Mouse (Mus musculus) megakaryocyte-erythroid progenitor cell, adult 5-6 weeks (primary cell): ENCODE measurements around the gene Smap2. TPM values are rescaled to one million over a fixed set of nuclear protein-coding genes. Genes with fewer than 3 reads are reported as not detected.

Experiments used
- ATAC-seq: replicated peaks from 2 replicates; pipeline ENCODE4 v1.8.0; 2016; ENCODE audit warnings: mild to moderate bottlenecking, inconsistent platforms; ENCODE audit not compliant: severe bottlenecking, poor library complexity, low FRiP score, low TSS enrichment
- total RNA-seq, 2 experiments: library from RNA; stranded (forward) in 1 of 2; stranded (reverse) in 1 of 2; fragments of 200-1000, 215-1000 nt in 1 of 2; fragments of >200 nt in 1 of 2; fragmentation: Nextera tagmentation in 1 of 2; gene quantifications; 2 replicates each; pipeline ENCODE4 v1.2.3; 2014 to 2017

The Smap2 gene
- total RNA-seq, 2 experiments from 2014 or later, result 87.3 to 157 TPM

DNA sequence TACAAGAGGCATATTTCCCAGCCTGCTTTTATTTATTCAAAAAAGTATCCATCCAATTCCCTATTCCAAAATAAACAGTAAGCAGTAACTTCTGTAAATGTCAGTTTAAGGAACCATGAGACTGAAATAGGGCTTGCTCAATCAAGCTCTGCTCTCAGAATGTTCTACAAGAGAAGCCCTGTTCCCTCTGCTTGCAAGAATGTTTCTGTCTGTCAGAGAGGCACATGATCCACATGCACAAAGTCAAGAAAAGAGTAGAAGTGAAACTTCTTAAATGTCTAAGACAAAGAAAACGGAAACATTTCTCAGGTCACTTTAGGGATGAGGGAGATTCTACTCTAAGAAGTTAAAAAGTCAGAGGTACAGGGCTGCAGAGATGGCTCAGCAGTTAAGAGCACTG lies 24.0 kb downstream of the Smap2 start:
- no peak for ATAC-seq

DNA sequence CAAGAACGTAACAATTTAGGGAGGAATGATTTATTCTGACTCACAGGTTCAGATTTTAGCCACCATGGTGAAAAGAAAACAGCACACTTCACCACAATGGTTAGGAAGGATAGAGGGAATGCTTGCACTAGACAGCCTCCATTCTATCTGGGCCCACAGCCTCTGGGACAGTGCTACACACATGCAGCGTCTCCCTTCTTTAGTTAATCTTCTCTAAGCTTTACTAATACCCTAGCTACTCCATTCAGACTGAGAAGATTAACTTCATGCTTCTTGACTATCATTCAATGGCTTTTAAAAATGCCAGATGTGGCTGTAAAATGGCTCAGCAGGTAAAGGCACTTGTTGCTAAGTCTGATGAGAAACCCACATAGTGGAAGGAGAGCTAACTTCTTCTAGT lies 24.8 kb downstream of the Smap2 start:
- no peak for ATAC-seq

DNA sequence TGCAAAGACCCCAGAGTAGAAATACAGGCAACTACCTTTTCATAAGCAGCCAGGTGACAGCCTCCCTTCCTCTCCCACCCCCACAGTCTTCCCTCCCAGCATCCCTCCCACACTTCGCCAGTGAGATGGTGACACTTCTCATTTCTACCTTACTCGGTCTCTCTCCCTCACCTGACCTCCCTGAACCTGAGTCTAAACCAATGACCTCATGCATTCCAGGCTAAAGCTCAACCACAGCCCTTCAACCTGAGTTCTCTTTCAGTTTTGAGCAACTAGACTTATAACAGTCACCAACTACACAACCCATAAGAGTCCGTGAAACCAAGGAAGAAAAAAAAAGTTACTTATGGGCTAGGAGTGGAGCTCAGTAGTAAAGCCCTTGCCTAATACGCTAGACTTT lies 29.7 kb downstream of the Smap2 start:
- 0 out of 2 replicates have a peak, but pooled peaks have one; percentile 19 for ATAC-seq

DNA sequence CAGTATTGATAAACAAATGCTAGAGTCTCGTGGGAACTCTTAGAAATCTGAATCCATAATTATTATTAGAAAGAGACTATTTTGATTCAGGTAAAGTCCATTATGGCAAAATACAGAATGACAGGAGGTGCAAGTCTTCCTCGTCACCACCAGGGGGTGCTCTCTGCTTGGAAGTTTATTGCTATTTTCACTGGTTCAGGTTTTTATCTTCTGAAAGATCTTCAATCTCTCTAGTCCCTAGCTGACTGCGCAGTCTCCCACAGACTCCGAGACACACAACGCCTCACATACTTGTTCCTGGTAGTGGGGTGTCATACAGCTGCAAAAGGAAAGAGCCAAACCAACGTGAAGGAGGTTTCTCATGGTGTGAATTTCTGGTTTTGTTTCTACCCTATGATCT lies 30.6 kb downstream of the Smap2 start:
- peak; percentile 80 for ATAC-seq

- no peak for ATAC-seq
These were observed 38.8 kb downstream of the Smap2 start for GRCm38 (mm10) chr4:120978221-120978620.

GRCm38 (mm10) chr4:120975428-120975734 lies 41.7 kb downstream of the Smap2 start:
- ATAC-seq, result no peak

DNA sequence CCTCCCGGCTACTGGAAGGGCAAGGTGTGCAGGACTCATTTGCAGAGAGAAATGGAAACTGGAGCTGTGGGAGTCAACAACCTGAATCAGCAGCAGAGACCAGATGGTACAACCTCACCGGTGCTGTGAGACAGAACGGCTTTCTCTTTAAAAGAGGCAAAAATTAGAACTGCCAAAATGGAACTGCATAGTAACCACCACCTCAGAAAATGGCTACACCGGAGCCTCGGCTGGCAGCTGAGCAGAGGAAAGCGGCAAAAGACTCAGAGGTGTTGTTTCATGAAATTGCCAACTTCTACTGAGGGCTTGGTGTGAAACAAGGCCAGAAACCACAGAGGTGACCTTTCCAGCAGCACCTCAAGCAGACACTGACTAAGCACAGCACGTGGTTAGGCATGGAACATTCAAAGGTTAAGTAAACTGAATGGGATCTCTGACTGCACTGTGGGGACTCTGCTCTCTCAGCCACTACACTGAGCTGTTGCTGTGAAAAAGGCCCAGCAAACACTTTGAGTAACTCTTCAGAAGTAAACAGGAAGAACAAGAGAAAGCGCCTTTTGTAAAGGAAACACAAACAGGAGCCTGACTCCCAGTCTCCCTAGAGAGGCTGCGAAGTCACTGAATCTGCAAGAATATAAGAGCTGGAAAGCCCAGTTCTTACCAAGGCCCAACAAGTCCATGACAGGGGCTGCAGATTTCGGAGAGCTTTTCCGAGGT lies 42.2 kb downstream of the Smap2 start:
- no peak for ATAC-seq

DNA sequence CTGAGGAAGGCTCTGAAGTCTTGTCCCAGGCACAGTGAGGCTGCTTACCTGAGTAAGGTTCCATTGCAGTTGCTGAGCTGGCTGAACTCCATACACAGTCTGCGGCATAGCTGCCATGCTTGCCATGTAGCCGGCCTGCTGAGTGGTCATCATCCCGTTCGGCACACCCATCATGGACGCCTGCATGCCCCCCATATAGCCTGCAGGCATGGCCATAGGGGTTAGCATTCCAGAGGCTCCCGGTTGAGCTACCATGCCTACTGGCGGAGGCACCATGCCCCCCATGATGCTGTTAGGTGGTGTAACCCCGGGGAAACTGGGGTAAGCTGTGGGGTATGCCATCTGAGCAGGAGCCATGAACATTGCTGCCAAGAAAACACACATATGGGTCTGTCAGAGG lies 45.2 kb downstream of the Smap2 start:
- ATAC-seq, result no peak

DNA sequence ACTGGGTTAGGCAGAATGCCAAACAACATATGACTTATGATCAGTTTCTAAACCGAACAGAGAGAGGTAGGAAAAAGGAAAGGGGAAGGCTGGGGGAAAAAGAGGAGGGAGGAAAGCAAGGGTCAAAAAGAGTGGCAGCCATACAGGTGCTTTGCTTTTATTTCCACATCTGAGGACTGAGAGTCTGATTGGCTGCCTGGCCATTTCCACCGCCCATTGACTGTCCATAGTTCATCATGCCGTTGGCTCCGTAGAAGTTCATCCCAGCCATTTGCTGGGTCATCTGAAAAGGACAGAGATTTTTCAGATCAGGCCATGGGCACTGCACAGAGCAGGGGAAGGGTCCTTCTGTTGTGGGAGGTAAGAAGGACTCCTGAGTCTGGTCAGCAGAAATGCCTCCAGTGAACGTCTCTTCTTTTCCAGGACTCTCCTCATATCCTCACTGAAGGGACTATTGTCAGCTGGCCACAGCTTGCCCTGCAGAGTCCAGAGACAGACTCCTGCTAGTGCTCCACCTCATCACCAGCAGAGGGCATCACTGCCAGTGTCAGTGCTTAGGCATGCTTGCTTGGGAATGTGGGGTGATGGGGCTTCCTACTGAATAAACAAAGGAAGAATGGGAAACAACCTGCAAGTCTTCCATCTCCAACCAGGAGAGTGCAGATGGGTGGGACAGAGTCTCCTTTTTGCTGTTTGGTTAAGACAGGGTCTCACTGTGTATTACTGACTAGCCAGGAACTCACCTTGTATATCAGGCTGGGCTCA lies 47.5 kb downstream of the Smap2 start:
- ATAC-seq, result peak; percentile 66

DNA sequence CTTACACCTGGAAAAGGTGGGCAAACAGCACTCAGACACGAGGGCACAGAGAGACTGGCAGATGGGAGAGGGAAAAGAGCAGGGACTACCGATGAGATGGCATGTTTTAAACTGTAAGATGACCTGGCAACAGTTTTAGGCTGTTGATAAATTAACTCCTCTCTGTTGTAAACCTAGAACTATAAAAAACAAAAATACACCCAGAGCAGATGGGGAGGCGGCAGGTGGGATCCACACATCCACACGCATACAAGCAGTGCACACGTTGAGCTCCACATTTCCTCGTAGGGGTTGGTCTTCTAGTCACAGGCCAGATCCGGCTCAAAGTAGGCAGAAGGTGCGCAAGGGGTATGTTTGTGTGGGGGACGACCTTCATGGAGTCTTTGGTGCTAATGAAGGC lies 48.6 kb downstream of the Smap2 start:
- ATAC-seq, result no peak

DNA sequence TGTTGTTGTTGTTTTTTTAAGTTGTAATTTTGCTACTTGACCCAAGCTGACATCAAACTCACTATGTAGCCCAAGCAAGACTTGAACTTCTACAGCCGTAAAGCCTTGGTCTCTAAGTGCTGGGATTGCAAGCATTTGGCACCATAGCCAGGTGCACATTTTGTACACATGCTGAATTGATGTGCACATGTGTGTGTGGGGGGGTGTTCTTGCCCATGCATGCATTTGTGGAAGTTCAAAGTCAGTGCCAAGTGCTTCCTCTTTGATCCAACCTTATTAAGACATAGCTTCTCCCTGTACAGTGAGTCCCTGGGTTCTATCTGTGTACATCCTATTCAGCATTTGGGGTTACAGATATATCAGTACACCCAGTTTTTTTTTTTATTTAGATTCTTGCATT lies 61.5 kb downstream of the Smap2 start:
- ATAC-seq, result no peak

DNA sequence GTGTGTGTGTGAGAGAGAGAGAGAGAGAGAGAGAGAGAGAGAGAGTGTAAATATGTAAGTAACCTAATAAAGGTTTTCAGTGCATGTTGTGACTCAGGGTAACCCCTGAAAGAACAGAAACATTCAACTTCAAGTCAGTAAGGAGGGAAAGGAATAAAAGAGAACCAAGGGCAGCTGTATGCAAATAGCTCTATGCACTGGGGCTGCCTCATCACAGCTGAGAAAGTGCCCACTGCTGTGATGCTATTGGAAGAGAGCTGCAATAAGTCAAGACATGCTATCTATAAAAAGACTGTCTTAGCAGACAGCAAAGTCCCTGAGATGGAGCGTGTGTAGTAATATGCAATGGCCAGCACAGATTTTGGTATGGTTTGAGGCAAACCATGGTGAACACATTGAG lies 63.4 kb downstream of the Smap2 start:
- ATAC-seq, result no peak

DNA sequence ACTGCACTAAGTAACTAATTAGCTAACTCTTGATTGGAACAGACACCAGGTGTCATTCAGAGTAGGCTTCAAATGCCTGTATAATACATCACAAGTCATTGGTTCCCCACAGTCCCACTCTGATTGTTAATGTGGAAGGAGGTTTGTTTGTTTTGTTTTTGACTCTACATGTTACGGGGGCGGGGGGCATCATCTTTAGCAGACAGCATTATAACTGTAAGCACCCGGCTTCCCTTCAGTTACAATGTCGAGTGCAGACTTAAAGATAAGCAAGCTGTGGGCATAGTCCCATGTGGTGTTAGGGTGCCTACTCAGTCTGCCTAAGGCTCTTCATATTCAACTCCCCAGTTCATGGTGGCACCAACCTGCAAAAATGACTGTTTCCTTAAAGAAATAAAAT lies 64.0 kb downstream of the Smap2 start:
- ATAC-seq, result peak; percentile 83

- ATAC-seq, result no peak
These were observed 64.9 kb downstream of the Smap2 start for GRCm38 (mm10) chr4:120952163-120952562.

DNA sequence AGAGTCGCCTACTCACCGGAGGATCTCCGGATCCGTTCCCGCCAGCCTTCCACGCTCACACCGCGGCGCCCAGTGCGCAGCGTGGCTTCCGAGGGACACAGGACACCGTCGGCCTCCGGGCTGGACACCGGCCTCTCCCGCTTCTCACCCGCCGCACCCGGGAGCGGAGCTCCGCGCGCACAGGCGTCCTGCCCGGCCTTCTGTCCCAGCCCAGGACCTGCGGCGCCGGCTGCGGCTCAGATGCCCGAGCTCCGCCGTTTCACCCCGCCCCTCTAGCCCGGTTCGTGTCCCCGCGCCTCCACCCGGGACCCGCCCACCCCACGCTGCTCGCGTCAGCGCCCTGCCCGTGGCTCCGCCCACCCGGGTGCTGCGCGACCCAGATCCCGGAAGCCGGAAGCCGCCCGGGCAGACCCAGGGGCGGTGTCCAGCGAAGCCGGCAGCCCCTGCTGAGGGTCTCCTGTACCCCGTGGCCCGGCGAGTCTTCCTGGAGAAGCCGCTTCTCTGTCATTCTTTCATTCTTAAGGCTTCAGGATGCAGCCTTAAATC lies 65.5 kb downstream of the Smap2 start, which contains the start of gene Zfp69:
TSS of gene Zfp69 (minus strand) at position 272 of the 546 bp plus-strand sequence.
- peak; percentile 80 for ATAC-seq

DNA sequence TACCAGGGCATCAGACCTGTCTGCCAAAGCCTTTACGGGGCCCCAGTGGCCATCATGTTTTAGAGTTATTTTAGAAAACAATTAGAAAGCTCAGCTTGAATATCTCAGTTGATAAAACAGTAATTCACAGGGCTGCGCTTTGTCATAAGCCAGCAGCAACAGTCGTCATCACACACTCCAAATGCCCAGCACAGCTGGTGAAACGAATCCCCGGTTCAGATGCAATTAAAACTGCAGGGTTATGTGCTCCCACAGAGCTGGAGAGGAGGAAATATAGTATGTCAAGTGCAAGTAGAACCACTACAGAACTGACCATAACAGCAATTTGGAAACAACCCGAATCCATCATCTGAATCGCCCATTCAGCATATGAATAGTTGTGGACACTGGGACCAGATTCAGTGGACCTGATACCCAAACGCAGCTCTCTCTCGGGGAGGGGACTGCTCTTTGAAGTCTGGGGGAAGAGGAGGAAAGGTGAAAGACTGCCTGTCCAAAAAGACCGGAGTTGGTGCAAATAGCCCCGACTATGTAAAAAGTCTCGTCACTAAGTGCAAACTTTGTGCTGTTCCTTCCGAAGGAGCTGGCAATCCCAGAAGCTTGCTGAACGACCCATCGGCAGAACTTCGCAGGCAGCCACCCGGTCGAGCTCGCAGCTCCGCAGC lies 66.2 kb downstream of the Smap2 start:
- no peak for ATAC-seq

- ATAC-seq, result no peak
These were observed 68.1 kb downstream of the Smap2 start for GRCm38 (mm10) chr4:120948938-120949337.

GRCm38 (mm10) chr4:120935006-120935405 lies 82.0 kb downstream of the Smap2 start:
- no peak for ATAC-seq

DNA sequence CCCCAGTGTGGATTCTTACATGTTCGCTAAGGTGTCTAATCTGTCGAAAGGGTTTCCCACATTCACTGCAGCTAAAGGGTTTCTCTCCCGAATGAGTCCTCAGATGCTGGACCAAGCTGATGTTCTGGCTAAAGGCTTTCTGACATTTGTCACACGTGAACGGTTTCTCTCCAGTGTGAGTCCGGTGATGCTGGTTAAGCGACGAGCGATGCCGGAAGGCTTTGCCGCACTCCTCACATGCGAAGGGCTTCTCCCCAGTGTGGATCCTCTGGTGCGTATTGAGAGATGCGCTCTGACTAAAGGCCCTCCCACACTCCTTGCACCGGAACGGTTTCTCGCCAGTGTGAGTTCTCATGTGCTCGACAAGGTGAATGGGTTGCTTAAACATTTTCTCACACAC lies 86.3 kb downstream of the Smap2 start:
- no peak for ATAC-seq

- no peak for ATAC-seq
These were observed 88.4 kb downstream of the Smap2 start for GRCm38 (mm10) chr4:120928686-120929085.
